Mouse (Mus musculus) thymus, adult 2 months (tissue): ENCODE measurements around the gene Abcc6. TPM values are rescaled to one million over a fixed set of nuclear protein-coding genes. Genes with fewer than 3 reads are reported as not detected.
A peak's percentile ranks its signal among the peaks of the same experiment; 100 is the strongest.

Experiments
- DNase-seq: peaks from one replicate; pipeline ENCODE4 v3.0.0; 2021
- H3K27ac ChIP-seq: fragments of 200-500 bp; 2 replicates; pipeline ENCODE4 v1.5.1; 2012; ENCODE audit warnings: low read length, control low read depth; ENCODE audit not compliant: control insufficient read depth, insufficient read depth
- H3K27me3 ChIP-seq: fragments of 200-500 bp; 2 replicates; pipeline ENCODE4 v1.6.1; 2012; ENCODE audit warnings: mild to moderate bottlenecking, low read length, moderate library complexity, mixed read lengths; ENCODE audit not compliant: control insufficient read depth, insufficient read depth
- H3K36me3 ChIP-seq: fragments of 200-500 bp; 2 replicates; pipeline ENCODE4 v1.6.1; 2012; ENCODE audit warnings: mild to moderate bottlenecking, low read length, moderate library complexity; ENCODE audit not compliant: control insufficient read depth, insufficient read depth
- H3K4me1 ChIP-seq: fragments of 200-500 bp; replicated peaks from 2 replicates; pipeline ENCODE4 v1.6.1; 2012; ENCODE audit warnings: low read length; ENCODE audit not compliant: control insufficient read depth, insufficient read depth
- H3K4me3 ChIP-seq: fragments of 200-500 bp; 2 replicates; pipeline ENCODE4 v1.5.1; 2012; ENCODE audit warnings: mild to moderate bottlenecking, low read length, control low read depth, moderate library complexity; ENCODE audit not compliant: control insufficient read depth, insufficient read depth
- CTCF ChIP-seq: fragments of 200-500 bp; IDR thresholded peaks from 2 replicates; pipeline ENCODE4 v1.5.1; 2012; ENCODE audit warnings: mild to moderate bottlenecking, control low read depth, low read length, moderate library complexity, borderline replicate concordance; ENCODE audit not compliant: control insufficient read depth, poor library complexity, insufficient read depth; ENCODE audit errors: extremely low read depth
- POLR2A ChIP-seq: fragments of 200-500 bp; IDR thresholded peaks from 2 replicates; pipeline ENCODE4 v1.6.1; 2012; ENCODE audit warnings: mild to moderate bottlenecking, low read length, control low read depth, moderate library complexity; ENCODE audit not compliant: control insufficient read depth, poor library complexity, insufficient read depth; ENCODE audit errors: extremely low read depth
- WGBS: fragments of 180-500 bp; shearing (Covaris S2); methylation state at CpG from one replicate; pipeline ENCODE4 v1.1.7; 2018; 5-methylcytosine and 5-hydroxymethylcytosine counted together
- polyA plus RNA-seq: library from polyadenylated mRNA; depleted of rRNA; stranded (reverse); fragments of >200 nt; gene quantifications from 2 replicates; pipeline ENCODE4 v1.2.3, GENCODE M21; 2012

The Abcc6 gene
- polyA plus RNA-seq, 1 experiment: 0.49 TPM

- Histone ChIP-seq H3K4me3 (peak overlapping the region; percentile 75), H3K4me1 (peaks cover 26% of the 10 kb centered on the region), H3K36me3 (no peaks in the 10 kb centered on the region), H3K27me3 (no peaks in the 10 kb centered on the region), H3K27ac (peak overlapping the region; percentile 63)
- WGBS: 9% methylated on average over 11 of the region's 11 CpGs
- TF ChIP-seq POLR2A (no peak), CTCF (no peak)
- peak; percentile 41 for DNase-seq
Observed at GRCm38 (mm10) chr7:46058882-46059281, 28.8 kb upstream of the Abcc6 start.

- 98% methylated on average over 3 of the region's 3 CpGs for WGBS
- Histone ChIP-seq H3K4me3 (no peak overlapping the region), H3K4me1 (peaks cover 19% of the 10 kb centered on the region), H3K27me3 (no peaks in the 10 kb centered on the region), H3K36me3 (peaks cover 3% of the 10 kb centered on the region; the same call in 1 of the 2 replicates), H3K27ac (no peak overlapping the region)
- TF ChIP-seq CTCF: no peak
- TF ChIP-seq POLR2A: no peak
- no peak for DNase-seq
Observed at GRCm38 (mm10) chr7:46053566-46053965, 23.5 kb upstream of the Abcc6 start.

- 90% methylated on average over 4 of the region's 4 CpGs for WGBS
- H3K4me3 ChIP-seq: no peak overlapping the region
Observed at GRCm38 (mm10) chr7:46052161-46052821, 22.2 kb upstream of the Abcc6 start.

GRCm38 (mm10) chr7:46049981-46050380 is 19.9 kb upstream of the Abcc6 start:
- 94% methylated on average over 7 of the region's 7 CpGs for WGBS
- Histone ChIP-seq H3K4me1 (no peaks in the 10 kb centered on the region), H3K27me3 (no peaks in the 10 kb centered on the region), H3K36me3 (peaks cover 20% of the 10 kb centered on the region), H3K4me3 (no peak overlapping the region), H3K27ac (no peak overlapping the region)
- no peak for DNase-seq
- TF ChIP-seq POLR2A: no peak
- TF ChIP-seq CTCF: no peak

More at GRCm38 (mm10) chr7:46052161-46052821, 22.2 kb upstream of the Abcc6 start:
- H3K4me1 ChIP-seq: peaks cover 9% of the 10 kb centered on the region
- H3K27ac ChIP-seq: no peak overlapping the region
- TF ChIP-seq CTCF (peak; percentile 30; the same call in 1 of the 2 replicates), POLR2A (no peak)
- DNase-seq: peak; percentile 36
- H3K27me3 ChIP-seq: no peaks in the 10 kb centered on the region
- H3K36me3 ChIP-seq: peaks cover 3% of the 10 kb centered on the region; the same call in 1 of the 2 replicates

- no peak for DNase-seq
- Histone ChIP-seq H3K4me3 (no peak overlapping the region), H3K27ac (no peak overlapping the region), H3K4me1 (no peaks in the 10 kb centered on the region), H3K36me3 (peaks cover 29% of the 10 kb centered on the region), H3K27me3 (no peaks in the 10 kb centered on the region)
- WGBS: 95% methylated on average over 13 of the region's 13 CpGs
- TF ChIP-seq POLR2A (no peak), CTCF (no peak)
Observed at GRCm38 (mm10) chr7:46047873-46048562, 17.9 kb upstream of the Abcc6 start.

GRCm38 (mm10) chr7:46045882-46046281 is 15.8 kb upstream of the Abcc6 start:
- 93% methylated on average over 11 of the region's 11 CpGs for WGBS
- TF ChIP-seq POLR2A (no peak), CTCF (no peak)
- no peak for DNase-seq
- H3K4me3 ChIP-seq: no peak overlapping the region
- no peak overlapping the region for H3K27ac ChIP-seq
- H3K36me3 ChIP-seq: peaks cover 38% of the 10 kb centered on the region
- H3K4me1 ChIP-seq: no peaks in the 10 kb centered on the region
- H3K27me3 ChIP-seq: no peaks in the 10 kb centered on the region

GRCm38 (mm10) chr7:46044106-46044505 is 14.0 kb upstream of the Abcc6 start:
- no peak overlapping the region for H3K4me3 ChIP-seq
- 98% methylated on average over 10 of the region's 10 CpGs for WGBS
- H3K36me3 ChIP-seq: peaks cover 41% of the 10 kb centered on the region
- H3K4me1 ChIP-seq: no peaks in the 10 kb centered on the region
- DNase-seq: no peak
- H3K27ac ChIP-seq: no peak overlapping the region
- no peaks in the 10 kb centered on the region for H3K27me3 ChIP-seq
- TF ChIP-seq POLR2A: no peak
- no peak for TF ChIP-seq CTCF
